Mouse (Mus musculus): Measurements from ENCODE around the gene Ajuba. TPM values are rescaled to one million over a fixed set of nuclear protein-coding genes. Genes with fewer than 3 reads are reported as not detected.

The Ajuba gene
- polyA plus RNA-seq, 1 experiment from 2014 or later, result 14.5 TPM

GRCm38 (mm10) chr14:54610648-54611047, 33.3 kb upstream of the Ajuba start:
- Histone ChIP-seq H3K9me3 (ENCODE audit: control insufficient read depth, low read length) (no peaks in the 10 kb centered on the region), H3K9ac (ENCODE audit: low read length) (no peak overlapping the region), H3K4me1 (replicated peaks; ENCODE audit: control insufficient read depth, insufficient read depth, low read length) (no peaks in the 10 kb centered on the region), H3K36me3 (ENCODE audit: control insufficient read depth, insufficient read depth, low read length) (peaks cover 36% of the 10 kb centered on the region), H3K4me3 (ENCODE audit: low read depth, low read length) (no peak overlapping the region), H3K4me2 (ENCODE audit: low read length) (no peak overlapping the region), H3K27ac (ENCODE audit: low read depth) (no peak overlapping the region), H3K27me3 (replicated peaks; ENCODE audit: control insufficient read depth, insufficient read depth, low read length) (no peaks in the 10 kb centered on the region)
- DNase-seq (ENCODE audit: low spot score) (no peak), ATAC-seq (replicated peaks; ENCODE audit: low FRiP score, low TSS enrichment, low read depth) (no peak)
- 76% methylated on average over 6 of the region's 6 CpGs for WGBS

- no peak overlapping the region for H3K4me2 ChIP-seq (ENCODE audit: low read length)
- no peak overlapping the region for H3K4me3 ChIP-seq (ENCODE audit: low read depth, low read length)
- WGBS, result 87% methylated on average over 4 of the region's 4 CpGs
- ATAC-seq (replicated peaks; ENCODE audit: low FRiP score, low TSS enrichment, low read depth) (no peak), DNase-seq (ENCODE audit: low spot score) (no peak)
- no peak overlapping the region for H3K27ac ChIP-seq (ENCODE audit: low read depth)
- H3K9ac ChIP-seq (ENCODE audit: low read length), result no peak overlapping the region
- peaks cover 29% of the 10 kb centered on the region for H3K36me3 ChIP-seq (ENCODE audit: control insufficient read depth, insufficient read depth, low read length)
- peaks cover 3% of the 10 kb centered on the region; the same call in 1 of the 2 replicates for H3K4me1 ChIP-seq (replicated peaks; ENCODE audit: control insufficient read depth, insufficient read depth, low read length)
- H3K9me3 ChIP-seq (ENCODE audit: control insufficient read depth, low read length), result no peaks in the 10 kb centered on the region
- no peaks in the 10 kb centered on the region for H3K27me3 ChIP-seq (replicated peaks; ENCODE audit: control insufficient read depth, insufficient read depth, low read length)
These were observed 32.6 kb upstream of the Ajuba start for GRCm38 (mm10) chr14:54609962-54610361.

- Histone ChIP-seq H3K4me1 (replicated peaks; ENCODE audit: control insufficient read depth, insufficient read depth, low read length) (peaks cover 10% of the 10 kb centered on the region), H3K4me2 (ENCODE audit: low read length) (no peak overlapping the region), H3K4me3 (ENCODE audit: low read depth, low read length) (no peak overlapping the region), H3K27me3 (replicated peaks; ENCODE audit: control insufficient read depth, insufficient read depth, low read length) (no peaks in the 10 kb centered on the region), H3K36me3 (ENCODE audit: control insufficient read depth, insufficient read depth, low read length) (peaks cover 23% of the 10 kb centered on the region), H3K9ac (ENCODE audit: low read length) (no peak overlapping the region), H3K27ac (ENCODE audit: low read depth) (no peak overlapping the region), H3K9me3 (ENCODE audit: control insufficient read depth, low read length) (no peaks in the 10 kb centered on the region)
- no peak for ATAC-seq (replicated peaks; ENCODE audit: low FRiP score, low TSS enrichment, low read depth)
- no peak for DNase-seq (ENCODE audit: low spot score)
- WGBS, result 55% methylated on average over 4 of the region's 4 CpGs
These were observed 31.9 kb upstream of the Ajuba start for GRCm38 (mm10) chr14:54609245-54609644.

GRCm38 (mm10) chr14:54607226-54607625, 29.9 kb upstream of the Ajuba start:
- Histone ChIP-seq H3K9me3 (ENCODE audit: control insufficient read depth, low read length) (no peaks in the 10 kb centered on the region), H3K4me3 (ENCODE audit: low read depth, low read length) (no peak overlapping the region), H3K4me1 (replicated peaks; ENCODE audit: control insufficient read depth, insufficient read depth, low read length) (peaks cover 22% of the 10 kb centered on the region), H3K9ac (ENCODE audit: low read length) (no peak overlapping the region), H3K36me3 (ENCODE audit: control insufficient read depth, insufficient read depth, low read length) (peaks cover 10% of the 10 kb centered on the region), H3K4me2 (ENCODE audit: low read length) (no peak overlapping the region), H3K27me3 (replicated peaks; ENCODE audit: control insufficient read depth, insufficient read depth, low read length) (no peaks in the 10 kb centered on the region), H3K27ac (ENCODE audit: low read depth) (no peak overlapping the region)
- DNase-seq (ENCODE audit: low spot score), result no peak
- WGBS, result 55% methylated on average over 8 of the region's 8 CpGs
- ATAC-seq (replicated peaks; ENCODE audit: low FRiP score, low TSS enrichment, low read depth), result no peak

- Histone ChIP-seq H3K4me3 (ENCODE audit: low read depth, low read length) (peak within 1 kb of the TSS; percentile 45), H3K9me3 (ENCODE audit: control insufficient read depth, low read length) (no peaks in the 10 kb centered on the region), H3K9ac (ENCODE audit: low read length) (peak within 1 kb of the TSS; percentile 55), H3K27ac (ENCODE audit: low read depth) (peak within 1 kb of the TSS; percentile 85), H3K27me3 (replicated peaks; ENCODE audit: control insufficient read depth, insufficient read depth, low read length) (no peaks in the 10 kb centered on the region), H3K4me2 (ENCODE audit: low read length) (peak within 1 kb of the TSS; percentile 59), H3K36me3 (ENCODE audit: control insufficient read depth, insufficient read depth, low read length) (no peaks in the 10 kb centered on the region), H3K4me1 (replicated peaks; ENCODE audit: control insufficient read depth, insufficient read depth, low read length) (peaks cover 22% of the 10 kb centered on the region)
- peak; percentile 87 for DNase-seq (ENCODE audit: low spot score)
- WGBS, result under 1% methylated on average over 39 of the region's 39 CpGs
- peak; percentile 28; the same call in 1 of the 2 replicates for ATAC-seq (replicated peaks; ENCODE audit: low FRiP score, low TSS enrichment, low read depth)
These were observed 28.5 kb upstream of the Ajuba start, which contains the start of gene 4931414P19Rik for GRCm38 (mm10) chr14:54605752-54606321. Gene 4931414P19Rik, minus strand, starts transcription at chr14:54605993.

- Histone ChIP-seq H3K9me3 (ENCODE audit: control insufficient read depth, low read length) (no peaks in the 10 kb centered on the region), H3K27me3 (replicated peaks; ENCODE audit: control insufficient read depth, insufficient read depth, low read length) (no peaks in the 10 kb centered on the region), H3K27ac (ENCODE audit: low read depth) (peak overlapping the region; percentile 96), H3K4me1 (replicated peaks; ENCODE audit: control insufficient read depth, insufficient read depth, low read length) (peaks cover 22% of the 10 kb centered on the region), H3K4me2 (ENCODE audit: low read length) (peak overlapping the region; percentile 58), H3K4me3 (ENCODE audit: low read depth, low read length) (peak overlapping the region; percentile 74), H3K36me3 (ENCODE audit: control insufficient read depth, insufficient read depth, low read length) (no peaks in the 10 kb centered on the region), H3K9ac (ENCODE audit: low read length) (no peak overlapping the region)
- 85% methylated on average over 8 of the region's 8 CpGs for WGBS
- ATAC-seq (replicated peaks; ENCODE audit: low FRiP score, low TSS enrichment, low read depth) (no peak), DNase-seq (ENCODE audit: low spot score) (no peak)
These were observed 26.3 kb upstream of the Ajuba start for GRCm38 (mm10) chr14:54603686-54604085.

GRCm38 (mm10) chr14:54603038-54603654, 25.8 kb upstream of the Ajuba start:
- ATAC-seq (replicated peaks; ENCODE audit: low FRiP score, low TSS enrichment, low read depth) (peak; percentile 99), DNase-seq (ENCODE audit: low spot score) (peak; percentile 92)
- Histone ChIP-seq H3K27me3 (replicated peaks; ENCODE audit: control insufficient read depth, insufficient read depth, low read length) (no peaks in the 10 kb centered on the region), H3K27ac (ENCODE audit: low read depth) (peak overlapping the region; percentile 96), H3K4me1 (replicated peaks; ENCODE audit: control insufficient read depth, insufficient read depth, low read length) (peaks cover 22% of the 10 kb centered on the region), H3K4me2 (ENCODE audit: low read length) (peak overlapping the region; percentile 58), H3K9ac (ENCODE audit: low read length) (peak overlapping the region; percentile 85), H3K4me3 (ENCODE audit: low read depth, low read length) (peak overlapping the region; percentile 74), H3K9me3 (ENCODE audit: control insufficient read depth, low read length) (no peaks in the 10 kb centered on the region), H3K36me3 (ENCODE audit: control insufficient read depth, insufficient read depth, low read length) (no peaks in the 10 kb centered on the region)
- under 1% methylated on average over 45 of the region's 46 CpGs for WGBS

GRCm38 (mm10) chr14:54602613-54603012, 25.3 kb upstream of the Ajuba start:
- WGBS, result 48% methylated on average over 4 of the region's 4 CpGs
- peak; percentile 60 for DNase-seq (ENCODE audit: low spot score)
- peak overlapping the region; percentile 74 for H3K4me3 ChIP-seq (ENCODE audit: low read depth, low read length)
- H3K4me2 ChIP-seq (ENCODE audit: low read length), result peak overlapping the region; percentile 58
- H3K9me3 ChIP-seq (ENCODE audit: control insufficient read depth, low read length), result no peaks in the 10 kb centered on the region
- H3K9ac ChIP-seq (ENCODE audit: low read length), result peak overlapping the region; percentile 85
- peak overlapping the region; percentile 96 for H3K27ac ChIP-seq (ENCODE audit: low read depth)
- H3K27me3 ChIP-seq (replicated peaks; ENCODE audit: control insufficient read depth, insufficient read depth, low read length), result no peaks in the 10 kb centered on the region
- ATAC-seq (replicated peaks; ENCODE audit: low FRiP score, low TSS enrichment, low read depth), result peak; percentile 10; the same call in 1 of the 2 replicates
- H3K36me3 ChIP-seq (ENCODE audit: control insufficient read depth, insufficient read depth, low read length), result no peaks in the 10 kb centered on the region
- peaks cover 22% of the 10 kb centered on the region for H3K4me1 ChIP-seq (replicated peaks; ENCODE audit: control insufficient read depth, insufficient read depth, low read length)

- H3K4me2 ChIP-seq (ENCODE audit: low read length), result no peak overlapping the region
- WGBS, result 52% methylated on average over 2 of the region's 2 CpGs
- peaks cover 22% of the 10 kb centered on the region for H3K4me1 ChIP-seq (replicated peaks; ENCODE audit: control insufficient read depth, insufficient read depth, low read length)
- no peaks in the 10 kb centered on the region for H3K36me3 ChIP-seq (ENCODE audit: control insufficient read depth, insufficient read depth, low read length)
- H3K27ac ChIP-seq (ENCODE audit: low read depth), result no peak overlapping the region
- H3K27me3 ChIP-seq (replicated peaks; ENCODE audit: control insufficient read depth, insufficient read depth, low read length), result no peaks in the 10 kb centered on the region
- H3K9me3 ChIP-seq (ENCODE audit: control insufficient read depth, low read length), result no peaks in the 10 kb centered on the region
- DNase-seq (ENCODE audit: low spot score) (no peak), ATAC-seq (replicated peaks; ENCODE audit: low FRiP score, low TSS enrichment, low read depth) (no peak)
- H3K4me3 ChIP-seq (ENCODE audit: low read depth, low read length), result no peak overlapping the region
- H3K9ac ChIP-seq (ENCODE audit: low read length), result no peak overlapping the region
These were observed 24.2 kb upstream of the Ajuba start for GRCm38 (mm10) chr14:54601601-54602000.
